Mouse (Mus musculus) small intestine, adult 2 months (tissue): ENCODE measurements around the gene Msmb. TPM values are rescaled to one million over a fixed set of nuclear protein-coding genes. Genes with fewer than 3 reads are reported as not detected.

Experiments
- H3K27ac ChIP-seq: fragments of 200-500 bp; 2 replicates; pipeline ENCODE4 v1.5.1; 2012; ENCODE audit warnings: low read depth, low read length, control low read depth, inconsistent platforms; ENCODE audit not compliant: insufficient read depth
- H3K27me3 ChIP-seq: fragments of 200-500 bp; 2 replicates; pipeline ENCODE4 v1.6.1; 2012; ENCODE audit warnings: mild to moderate bottlenecking, moderate library complexity, low read length, inconsistent platforms; ENCODE audit not compliant: control insufficient read depth, insufficient read depth
- H3K36me3 ChIP-seq: fragments of 200-500 bp; 2 replicates; pipeline ENCODE4 v1.6.1; 2012; ENCODE audit warnings: mild to moderate bottlenecking, low read length, control low read depth, inconsistent platforms; ENCODE audit not compliant: control insufficient read depth, insufficient read depth
- H3K4me1 ChIP-seq: fragments of 200-500 bp; 2 replicates; pipeline ENCODE4 v1.6.1; 2012; ENCODE audit warnings: low read length, inconsistent platforms, mixed read lengths; ENCODE audit not compliant: control insufficient read depth, insufficient read depth, insufficient read length
- H3K4me3 ChIP-seq: fragments of 200-500 bp; 2 replicates; pipeline ENCODE4 v1.5.1; 2012; ENCODE audit warnings: low read depth, mild to moderate bottlenecking, control low read depth, inconsistent platforms, low read length, moderate library complexity
- CTCF ChIP-seq: fragments of 200-500 bp; IDR thresholded peaks from 2 replicates; pipeline ENCODE4 v1.5.1; 2012; ENCODE audit warnings: low read depth, mild to moderate bottlenecking, control low read depth, inconsistent platforms, low read length, moderate library complexity, mixed read lengths; ENCODE audit not compliant: insufficient replicate concordance, insufficient read length; ENCODE audit errors: extremely low read depth
- POLR2A ChIP-seq: fragments of 200-500 bp; IDR thresholded peaks from 2 replicates; pipeline ENCODE4 v1.6.1; 2012; ENCODE audit warnings: low read depth, mild to moderate bottlenecking, control low read depth, inconsistent platforms, low read length, moderate library complexity
- WGBS: fragments of 180-500 bp; shearing (Covaris S2); methylation state at CpG from one replicate; pipeline ENCODE4 v1.1.7; 2018; 5-methylcytosine and 5-hydroxymethylcytosine counted together
- polyA plus RNA-seq: library from polyadenylated mRNA; depleted of rRNA; stranded (reverse); fragments of >200 nt; gene quantifications from 2 replicates; pipeline ENCODE4 v1.2.3, GENCODE M21; 2012; rRNA removed

The Msmb gene
- not detected in 2 replicates for polyA plus RNA-seq

- H3K27me3 ChIP-seq: no peaks in the 10 kb centered on the region; the same call in 1 of the 2 replicates
- WGBS: 81% methylated on average over 5 of the region's 5 CpGs
- H3K36me3 ChIP-seq: no peaks in the 10 kb centered on the region
- no peak within 1 kb of the TSS for H3K27ac ChIP-seq
- no peaks in the 10 kb centered on the region for H3K4me1 ChIP-seq
- H3K4me3 ChIP-seq: no peak within 1 kb of the TSS
- TF ChIP-seq CTCF: no peak
- no peak for TF ChIP-seq POLR2A
Observed at GRCm38 (mm10) chr14:32141723-32142122, at the start of gene Msmb. TSS of gene Msmb (plus strand) at chr14:32142023.

GRCm38 (mm10) chr14:32093018-32093417 lies 48.8 kb upstream of the Msmb start:
- TF ChIP-seq POLR2A: no peak
- H3K4me3 ChIP-seq: no peak overlapping the region
- WGBS: 40% methylated on average over 1 of the region's 1 CpGs
- no peaks in the 10 kb centered on the region for H3K27me3 ChIP-seq
- H3K36me3 ChIP-seq: peaks cover 32% of the 10 kb centered on the region
- no peak overlapping the region for H3K27ac ChIP-seq
- H3K4me1 ChIP-seq: no peaks in the 10 kb centered on the region

- Histone ChIP-seq H3K36me3 (peaks cover 37% of the 10 kb centered on the region), H3K27me3 (no peaks in the 10 kb centered on the region), H3K4me3 (no peak overlapping the region), H3K4me1 (no peaks in the 10 kb centered on the region), H3K27ac (peak overlapping the region; percentile 23; the same call in 1 of the 2 replicates)
- no peak for TF ChIP-seq CTCF
- no peak for TF ChIP-seq POLR2A
- 77% methylated on average over 11 of the region's 11 CpGs for WGBS
Observed at GRCm38 (mm10) chr14:32093500-32094117, 48.2 kb upstream of the Msmb start.

GRCm38 (mm10) chr14:32095646-32096045 lies 46.2 kb upstream of the Msmb start:
- WGBS: 52% methylated on average over 5 of the region's 5 CpGs
- Histone ChIP-seq H3K27ac (peak overlapping the region; percentile 6; the same call in 1 of the 2 replicates), H3K27me3 (no peaks in the 10 kb centered on the region), H3K36me3 (peaks cover 53% of the 10 kb centered on the region), H3K4me3 (no peak overlapping the region), H3K4me1 (no peaks in the 10 kb centered on the region)
- TF ChIP-seq CTCF (no peak), POLR2A (no peak)

GRCm38 (mm10) chr14:32096740-32097139 lies 45.1 kb upstream of the Msmb start:
- Histone ChIP-seq H3K4me1 (no peaks in the 10 kb centered on the region), H3K4me3 (no peak overlapping the region), H3K36me3 (peaks cover 53% of the 10 kb centered on the region), H3K27me3 (no peaks in the 10 kb centered on the region), H3K27ac (no peak overlapping the region)
- TF ChIP-seq POLR2A: no peak
- no peak for TF ChIP-seq CTCF
- 89% methylated on average over 5 of the region's 5 CpGs for WGBS

GRCm38 (mm10) chr14:32097691-32098090 lies 44.1 kb upstream of the Msmb start:
- WGBS: 88% methylated on average over 7 of the region's 7 CpGs
- Histone ChIP-seq H3K27me3 (no peaks in the 10 kb centered on the region), H3K4me1 (no peaks in the 10 kb centered on the region), H3K36me3 (peaks cover 56% of the 10 kb centered on the region), H3K4me3 (no peak overlapping the region), H3K27ac (no peak overlapping the region)
- no peak for TF ChIP-seq POLR2A
- TF ChIP-seq CTCF: no peak

- no peak overlapping the region for H3K4me3 ChIP-seq
- H3K36me3 ChIP-seq: peaks cover 57% of the 10 kb centered on the region
- WGBS: 95% methylated on average over 3 of the region's 3 CpGs
- no peak overlapping the region for H3K27ac ChIP-seq
- TF ChIP-seq CTCF: no peak
- TF ChIP-seq POLR2A: no peak
- H3K27me3 ChIP-seq: no peaks in the 10 kb centered on the region
- H3K4me1 ChIP-seq: no peaks in the 10 kb centered on the region
Observed at GRCm38 (mm10) chr14:32098951-32099350, 42.9 kb upstream of the Msmb start.
